27 mouse cellular contexts compared by ENCODE assay signal in the genomic region with DNA sequence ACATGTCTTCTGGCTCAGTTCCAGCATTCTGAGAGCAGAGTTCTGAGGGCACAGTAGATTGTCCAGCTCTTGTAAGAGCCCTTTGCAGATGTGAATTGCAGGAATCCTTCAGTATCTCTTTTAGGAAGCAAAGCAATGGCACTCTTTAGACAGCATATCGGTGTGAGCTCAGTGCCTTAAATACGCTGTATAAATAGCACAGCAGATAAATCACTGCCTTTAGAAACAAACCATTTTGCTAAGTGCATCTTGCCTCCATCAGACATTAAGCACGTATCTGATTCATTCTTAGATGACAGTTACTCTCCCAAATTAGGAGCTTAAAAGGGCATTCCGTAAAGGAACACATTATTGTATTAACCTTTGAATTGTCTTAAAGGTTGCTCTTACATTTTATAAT.
A peak's percentile ranks its signal among the peaks of the same experiment; 100 is the strongest.
DNase-seq lines count a peak whose midpoint lies in the region; ATAC-seq and TF ChIP-seq lines count a peak whose summit lies in the region.
"Had no signal": no experiment of that assay in that cellular context is flagged by ENCODE, and none has a peak within 500 bp of the region (broad histone marks: within the 10 kb centered on the region; RNA-seq: fewer than 3 reads in every experiment).

No protein-coding gene starts in this region.

- TF ChIP-seq POLR2A in cortical plate, adult 2 months (IDR thresholded peaks at IDR 0.05; ENCODE audit: extremely low read depth, insufficient read depth, low read length): no peak

- no peak for TF ChIP-seq CTCF in heart, postnatal 0 days (IDR thresholded peaks at IDR 0.05; ENCODE audit: low read depth)
- no peak for TF ChIP-seq CTCF in lung, embryonic 14.5 days (IDR thresholded peaks at IDR 0.05; ENCODE audit: low read depth)
- no peak for TF ChIP-seq CTCF in cortical plate, adult 2 months (IDR thresholded peaks at IDR 0.05; ENCODE audit: extremely low read depth, insufficient read depth, low read length)

- H3K4me1 ChIP-seq in forebrain, embryonic 15.5 days: no peaks in the 10 kb centered on the region
- H3K4me1 ChIP-seq in forebrain, embryonic 10.5 days: peaks cover 4% of the 10 kb centered on the region; the same call in 1 of the 2 replicates
- H3K4me1 ChIP-seq in heart, postnatal 0 days (ENCODE audit: control insufficient read depth, insufficient read depth): no peaks in the 10 kb centered on the region
- H3K4me1 ChIP-seq in lung, embryonic 14.5 days (ENCODE audit: insufficient read depth): no peaks in the 10 kb centered on the region
- peaks cover 6% of the 10 kb centered on the region for H3K4me1 ChIP-seq in cortical plate, adult 2 months (ENCODE audit: control insufficient read depth, insufficient read depth, low read length)
- H3K4me1 ChIP-seq: embryonic facial prominence, embryonic 13.5 days; intestine, embryonic 15.5 days; limb, embryonic 12.5 days; stomach, embryonic 15.5 days had no signal

- no peak overlapping the region for H3K4me2 ChIP-seq in forebrain, embryonic 15.5 days (replicated peaks)
- no peak overlapping the region for H3K4me2 ChIP-seq in heart, postnatal 0 days (ENCODE audit: low read depth, low read length)
- H3K4me2 ChIP-seq in lung, embryonic 14.5 days: no peak overlapping the region
- H3K4me2 ChIP-seq: embryonic facial prominence, embryonic 13.5 days; heart, embryonic 15.5 days; intestine, embryonic 15.5 days; limb, embryonic 12.5 days; liver, embryonic 11.5 days; midbrain, embryonic 11.5 days; stomach, embryonic 15.5 days had no signal

- WGBS in forebrain, embryonic 15.5 days: 75% methylated on average over 4 of the region's 4 CpGs
- 94% methylated on average over 4 of the region's 4 CpGs for WGBS in forebrain, embryonic 10.5 days
- WGBS in heart, postnatal 0 days: 41% methylated on average over 4 of the region's 4 CpGs
- WGBS in lung, embryonic 14.5 days: 53% methylated on average over 4 of the region's 4 CpGs

- no peak for TF ChIP-seq EP300 in heart, postnatal 0 days (IDR thresholded peaks at IDR 0.05; ENCODE audit: low read depth)

- DNase-seq in forebrain, embryonic 10.5 days (ENCODE audit: extremely low spot score, low spot score): no peak
- DNase-seq in heart, postnatal 0 days (ENCODE audit: low spot score): peak; percentile 8
- no peak for DNase-seq in heart, postnatal 4 days
- peak; percentile 24 for DNase-seq in lung, embryonic 14.5 days
- no peak for DNase-seq in lung, adult 18-20 months
- DNase-seq in embryo, embryonic 11 days: no peak
- DNase-seq: adrenal gland, postnatal 14 days; cerebellum, adult 11 months; gastrocnemius, postnatal 25 days; heart, adult 18-20 months; liver, postnatal 0 days; lung, postnatal 14 days; thymus, postnatal 25 days had no signal

- no peaks in the 10 kb centered on the region for H3K27me3 ChIP-seq in forebrain, embryonic 15.5 days
- H3K27me3 ChIP-seq in forebrain, embryonic 10.5 days (ENCODE audit: poor library complexity, severe bottlenecking): no peaks in the 10 kb centered on the region
- no peaks in the 10 kb centered on the region for H3K27me3 ChIP-seq in heart, postnatal 0 days (ENCODE audit: control insufficient read depth, insufficient read depth, low read length)
- no peaks in the 10 kb centered on the region for H3K27me3 ChIP-seq in lung, embryonic 14.5 days (ENCODE audit: insufficient read depth, low read length)
- H3K27me3 ChIP-seq: embryonic facial prominence, embryonic 13.5 days; heart, embryonic 15.5 days; intestine, embryonic 15.5 days; limb, embryonic 12.5 days; stomach, embryonic 15.5 days had no signal

- no peak overlapping the region for H3K9ac ChIP-seq in forebrain, embryonic 15.5 days (replicated peaks)
- H3K9ac ChIP-seq in heart, postnatal 0 days (replicated peaks; ENCODE audit: low read depth, low read length): no peak overlapping the region
- H3K9ac ChIP-seq in lung, embryonic 14.5 days: no peak overlapping the region
- H3K9ac ChIP-seq: embryonic facial prominence, embryonic 13.5 days; heart, embryonic 15.5 days; intestine, embryonic 15.5 days; limb, embryonic 12.5 days; liver, postnatal 0 days; stomach, embryonic 15.5 days had no signal

- H3K9me3 ChIP-seq in forebrain, embryonic 15.5 days: no peaks in the 10 kb centered on the region
- H3K9me3 ChIP-seq in forebrain, embryonic 10.5 days: no peaks in the 10 kb centered on the region
- no peaks in the 10 kb centered on the region for H3K9me3 ChIP-seq in heart, postnatal 0 days (replicated peaks; ENCODE audit: control insufficient read depth, low read length)
- no peaks in the 10 kb centered on the region for H3K9me3 ChIP-seq in lung, embryonic 14.5 days (ENCODE audit: low read depth, low read length)
- H3K9me3 ChIP-seq: embryonic facial prominence, embryonic 13.5 days; heart, embryonic 15.5 days; hindbrain, embryonic 10.5 days; intestine, embryonic 15.5 days; limb, embryonic 12.5 days; stomach, embryonic 15.5 days had no signal

- no peak overlapping the region for H3K4me3 ChIP-seq in forebrain, embryonic 15.5 days
- H3K4me3 ChIP-seq in forebrain, embryonic 10.5 days: no peak overlapping the region
- no peak overlapping the region for H3K4me3 ChIP-seq in heart, postnatal 0 days (ENCODE audit: low read depth, low read length)
- no peak overlapping the region for H3K4me3 ChIP-seq in lung, embryonic 14.5 days (ENCODE audit: low read depth, low read length)
- no peak overlapping the region for H3K4me3 ChIP-seq in cortical plate, adult 2 months (ENCODE audit: insufficient read depth, low read length)
- H3K4me3 ChIP-seq: embryonic facial prominence, embryonic 13.5 days; erythroblast, embryonic 14.5 days; heart, embryonic 15.5 days; hindbrain, embryonic 10.5 days; intestine, embryonic 15.5 days; limb, embryonic 12.5 days; stomach, embryonic 15.5 days had no signal

- no peak for ATAC-seq in forebrain, embryonic 15.5 days (replicated peaks)
- no peak; the same call in 1 of the 2 replicates for ATAC-seq in heart, postnatal 0 days (ENCODE audit: insufficient read depth, low read depth)
- no peak for ATAC-seq in lung, embryonic 14.5 days (ENCODE audit: insufficient read depth)
- ATAC-seq: CD4-positive, CD25-positive, alpha-beta regulatory T cell, adult 4 months; hindbrain, embryonic 16.5 days; intestine, embryonic 15.5 days; liver, postnatal 0 days had no signal

- 0 out of 2 replicates have a peak overlapping the region, but pooled peaks have one; percentile 37 for H3K27ac ChIP-seq in forebrain, embryonic 15.5 days (replicated peaks)
- H3K27ac ChIP-seq in forebrain, embryonic 10.5 days: no peak overlapping the region
- no peak overlapping the region for H3K27ac ChIP-seq in heart, postnatal 0 days (ENCODE audit: low read depth)
- H3K27ac ChIP-seq in lung, embryonic 14.5 days (ENCODE audit: low read depth): no peak overlapping the region
- peak overlapping the region; percentile 9; the same call in 1 of the 2 replicates for H3K27ac ChIP-seq in cortical plate, adult 2 months (ENCODE audit: insufficient read depth, low read length)
- H3K27ac ChIP-seq: heart, embryonic 15.5 days; hindbrain, embryonic 10.5 days; intestine, embryonic 15.5 days; kidney, postnatal 0 days; limb, embryonic 12.5 days; stomach, embryonic 15.5 days had no signal

- H3K36me3 ChIP-seq in forebrain, embryonic 15.5 days: no peaks in the 10 kb centered on the region
- no peaks in the 10 kb centered on the region for H3K36me3 ChIP-seq in forebrain, embryonic 10.5 days (replicated peaks)
- H3K36me3 ChIP-seq in heart, postnatal 0 days (replicated peaks; ENCODE audit: control insufficient read depth, insufficient read depth, low read length): no peaks in the 10 kb centered on the region
- H3K36me3 ChIP-seq in lung, embryonic 14.5 days (ENCODE audit: insufficient read depth): no peaks in the 10 kb centered on the region
- H3K36me3 ChIP-seq: embryonic facial prominence, embryonic 13.5 days; heart, embryonic 15.5 days; hindbrain, embryonic 10.5 days; intestine, embryonic 15.5 days; limb, embryonic 12.5 days; stomach, embryonic 15.5 days had no signal

Comparison
In these comparisons a context has a peak if more than half of its experiments do, and no peak if none do; other contexts are left out.
1. H3K27ac ChIP-seq: peak in forebrain, embryonic 15.5 days (single experiment) and cortical plate, adult 2 months (single experiment); none in forebrain, embryonic 10.5 days (single experiment), heart, postnatal 0 days (single experiment) and lung, embryonic 14.5 days (single experiment).
2. DNase-seq: peak in heart, postnatal 0 days (single experiment) and lung, embryonic 14.5 days (single experiment); none in forebrain, embryonic 10.5 days (single experiment), heart, postnatal 4 days (single experiment), lung, adult 18-20 months (0 of 2) and embryo, embryonic 11 days (single experiment).